Mouse (Mus musculus): ENCODE measurements around the gene 6030468B19Rik. TPM values are rescaled to one million over a fixed set of nuclear protein-coding genes. Genes with fewer than 3 reads are reported as not detected.
"Not testable (repeated sequence)": the region's sequence is repeated elsewhere in the genome, so short reads cannot be mapped to it uniquely, and the experiment has no call there.

The 6030468B19Rik gene
- total RNA-seq, 1 experiment from 2014 or later, result 0.30 TPM

- no peak for ATAC-seq (replicated peaks in 1 of 2; ENCODE audit: insufficient read depth in 1 of 2, low FRiP score in 2 of 2, low TSS enrichment in 1 of 2, low read depth in 1 of 2, poor library complexity in 2 of 2, severe bottlenecking in 2 of 2)
These were observed 21.2 kb upstream of the 6030468B19Rik start for GRCm38 (mm10) chr11:117776085-117776792.

DNA sequence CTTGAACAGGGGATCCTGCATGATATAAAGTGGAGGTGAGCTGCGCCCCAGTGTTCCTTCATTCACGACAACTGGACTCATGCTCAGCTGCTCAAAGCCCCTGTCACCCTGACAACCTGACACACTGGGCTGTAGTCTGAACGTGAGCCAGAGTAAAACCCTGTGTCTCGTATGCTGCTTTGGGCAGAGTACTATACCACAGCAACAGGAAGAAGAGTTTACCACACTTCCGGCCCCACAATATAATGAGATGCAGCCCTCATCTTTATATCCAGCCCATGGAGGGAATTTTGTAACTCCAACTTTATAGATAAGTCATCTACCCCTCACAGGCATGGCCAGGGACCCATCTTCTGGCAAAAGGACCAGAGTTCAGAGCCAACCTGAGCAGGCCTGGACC lies 20.3 kb upstream of the 6030468B19Rik start:
- ATAC-seq (replicated peaks in 1 of 2; ENCODE audit: insufficient read depth in 1 of 2, low FRiP score in 2 of 2, low TSS enrichment in 1 of 2, low read depth in 1 of 2, poor library complexity in 2 of 2, severe bottlenecking in 2 of 2), result no peak

GRCm38 (mm10) chr11:117778031-117778430 lies 19.4 kb upstream of the 6030468B19Rik start:
- no peak for ATAC-seq (replicated peaks in 1 of 2; ENCODE audit: insufficient read depth in 1 of 2, low FRiP score in 2 of 2, low TSS enrichment in 1 of 2, low read depth in 1 of 2, poor library complexity in 2 of 2, severe bottlenecking in 2 of 2)

DNA sequence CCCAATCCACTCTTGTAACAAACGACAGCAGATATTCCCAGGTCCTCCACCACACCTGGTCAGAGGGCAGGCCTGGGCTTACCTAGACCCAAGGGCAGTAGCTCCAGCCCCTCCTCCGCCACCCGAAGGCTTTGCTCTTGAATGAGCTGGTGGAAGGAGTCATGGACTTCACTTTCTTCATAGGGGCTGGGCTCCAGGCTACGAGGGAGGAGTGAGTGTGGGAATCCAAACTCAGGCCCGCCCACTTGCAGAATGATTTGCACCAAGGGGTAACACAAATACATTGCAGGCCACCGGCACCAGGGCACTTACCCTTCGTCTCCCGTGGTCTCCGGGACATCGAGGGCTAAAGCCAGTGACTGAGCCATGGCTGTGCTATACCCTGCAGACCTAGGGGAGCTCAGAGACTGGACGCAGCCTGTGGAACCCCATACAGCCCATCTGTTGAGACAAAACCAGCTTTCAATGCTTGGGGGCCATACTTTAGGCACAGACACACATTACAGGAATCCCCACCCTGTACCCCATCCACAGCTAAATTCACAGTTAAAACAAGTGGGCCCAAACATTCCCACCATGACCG lies 18.5 kb upstream of the 6030468B19Rik start:
- no peak for ATAC-seq (replicated peaks in 1 of 2; ENCODE audit: insufficient read depth in 1 of 2, low FRiP score in 2 of 2, low TSS enrichment in 1 of 2, low read depth in 1 of 2, poor library complexity in 2 of 2, severe bottlenecking in 2 of 2)

GRCm38 (mm10) chr11:117779434-117780198 lies 17.8 kb upstream of the 6030468B19Rik start:
- peak in 1 of 2 experiments; percentile 16; a peak in 2 of 4 replicates for ATAC-seq (replicated peaks in 1 of 2; ENCODE audit: insufficient read depth in 1 of 2, low FRiP score in 2 of 2, low TSS enrichment in 1 of 2, low read depth in 1 of 2, poor library complexity in 2 of 2, severe bottlenecking in 2 of 2)

DNA sequence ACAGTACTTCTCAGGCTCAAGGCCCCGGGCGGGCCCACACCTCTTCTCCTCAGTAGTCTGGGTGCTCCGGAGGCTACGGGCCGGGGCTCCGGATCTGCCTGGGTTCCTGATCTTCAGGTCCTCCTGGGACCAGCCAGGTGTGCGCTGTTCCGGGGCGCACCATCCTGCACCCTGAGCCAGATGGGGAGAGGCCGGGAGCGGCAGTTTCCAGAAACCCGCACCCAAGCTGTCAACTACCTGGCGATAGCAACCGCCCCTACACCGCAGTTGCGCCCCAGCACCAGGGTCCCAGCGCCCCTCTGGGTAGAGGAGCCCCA lies 17.3 kb upstream of the 6030468B19Rik start:
- ATAC-seq (replicated peaks in 1 of 2; ENCODE audit: insufficient read depth in 1 of 2, low FRiP score in 2 of 2, low TSS enrichment in 1 of 2, low read depth in 1 of 2, poor library complexity in 2 of 2, severe bottlenecking in 2 of 2), result no peak

GRCm38 (mm10) chr11:117780582-117781111 lies 16.8 kb upstream of the 6030468B19Rik start:
- peak; percentile 64 to 79 for ATAC-seq (replicated peaks in 1 of 2; ENCODE audit: insufficient read depth in 1 of 2, low FRiP score in 2 of 2, low TSS enrichment in 1 of 2, low read depth in 1 of 2, poor library complexity in 2 of 2, severe bottlenecking in 2 of 2)

- ATAC-seq (replicated peaks in 1 of 2; ENCODE audit: insufficient read depth in 1 of 2, low FRiP score in 2 of 2, low TSS enrichment in 1 of 2, low read depth in 1 of 2, poor library complexity in 2 of 2, severe bottlenecking in 2 of 2), result no peak
These were observed 16.1 kb upstream of the 6030468B19Rik start for GRCm38 (mm10) chr11:117781199-117781821.

DNA sequence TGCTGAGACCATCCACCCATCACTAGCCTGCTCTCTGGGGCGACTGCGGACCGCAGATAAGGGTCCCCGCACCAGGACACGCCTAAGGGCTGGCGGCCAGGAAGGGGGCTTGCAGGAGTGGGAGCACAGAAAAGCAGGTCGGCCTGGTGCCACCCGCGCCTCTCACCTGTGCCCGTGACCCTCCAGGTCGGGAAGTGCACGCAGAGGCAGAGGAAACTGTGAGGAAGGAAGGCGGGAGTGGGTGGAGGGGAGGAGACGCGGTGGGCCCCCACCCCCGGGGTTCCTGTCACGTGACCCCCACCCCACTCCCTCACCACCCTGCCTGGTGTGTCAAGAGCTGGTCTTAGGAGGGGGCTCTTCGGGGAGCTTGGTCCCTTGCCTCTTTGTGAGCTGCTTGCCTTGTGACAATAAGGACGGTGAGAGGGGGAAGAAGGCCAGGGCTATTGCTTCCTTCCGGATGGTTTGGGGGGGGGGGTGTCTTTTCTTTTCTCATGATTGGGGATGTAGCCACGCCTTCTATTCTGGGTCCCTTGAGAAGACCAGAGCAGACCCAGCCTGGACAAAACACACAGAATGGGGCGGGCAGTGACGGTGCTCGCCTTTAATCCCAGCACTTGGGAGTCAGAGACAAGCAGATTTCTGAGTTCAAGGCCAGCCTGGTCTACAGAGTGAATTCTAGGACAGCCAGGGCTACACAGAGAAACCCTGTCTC lies 15.3 kb upstream of the 6030468B19Rik start, which contains the start of the genes Tmc8 and Tmc6:
TSS of gene Tmc8 (plus strand) at position 84 of the 712 bp plus-strand sequence.
TSS of gene Tmc6 (minus strand) at position 206 of the 712 bp plus-strand sequence.
- ATAC-seq (replicated peaks in 1 of 2; ENCODE audit: insufficient read depth in 1 of 2, low FRiP score in 2 of 2, low TSS enrichment in 1 of 2, low read depth in 1 of 2, poor library complexity in 2 of 2, severe bottlenecking in 2 of 2), result peak in 1 of 2 experiments; percentile 6; a peak in 1 of 4 replicates

DNA sequence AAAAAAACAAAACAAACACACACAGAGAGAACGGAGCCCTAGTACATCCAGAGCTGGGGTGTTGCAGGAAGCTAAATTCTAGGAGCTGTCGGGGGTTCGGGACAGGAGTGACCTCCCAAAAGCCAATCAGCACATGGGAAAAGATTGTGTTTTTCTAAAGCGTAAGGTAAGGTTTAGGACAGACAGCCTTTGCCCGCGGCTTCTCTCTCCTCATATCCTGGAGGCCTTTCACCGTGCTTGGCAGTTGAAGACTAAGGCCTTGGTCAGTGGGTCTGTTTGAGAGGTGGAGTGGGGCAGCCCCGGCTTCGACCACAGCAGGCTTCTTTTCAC lies 14.8 kb upstream of the 6030468B19Rik start:
- ATAC-seq (replicated peaks in 1 of 2; ENCODE audit: insufficient read depth in 1 of 2, low FRiP score in 2 of 2, low TSS enrichment in 1 of 2, low read depth in 1 of 2, poor library complexity in 2 of 2, severe bottlenecking in 2 of 2), result no peak

GRCm38 (mm10) chr11:117783089-117783488 lies 14.4 kb upstream of the 6030468B19Rik start:
- ATAC-seq (replicated peaks in 1 of 2; ENCODE audit: insufficient read depth in 1 of 2, low FRiP score in 2 of 2, low TSS enrichment in 1 of 2, low read depth in 1 of 2, poor library complexity in 2 of 2, severe bottlenecking in 2 of 2), result no peak

- no peak for ATAC-seq (replicated peaks in 1 of 2; ENCODE audit: insufficient read depth in 1 of 2, low FRiP score in 2 of 2, low TSS enrichment in 1 of 2, low read depth in 1 of 2, poor library complexity in 2 of 2, severe bottlenecking in 2 of 2)
These were observed 13.7 kb upstream of the 6030468B19Rik start for GRCm38 (mm10) chr11:117783683-117784309.

- ATAC-seq (replicated peaks in 1 of 2; ENCODE audit: insufficient read depth in 1 of 2, low FRiP score in 2 of 2, low TSS enrichment in 1 of 2, low read depth in 1 of 2, poor library complexity in 2 of 2, severe bottlenecking in 2 of 2), result peak; percentile 41 to 47; a peak in 1 of 4 replicates
These were observed 11.2 kb upstream of the 6030468B19Rik start for GRCm38 (mm10) chr11:117786294-117786693.

- ATAC-seq (replicated peaks in 1 of 2; ENCODE audit: insufficient read depth in 1 of 2, low FRiP score in 2 of 2, low TSS enrichment in 1 of 2, low read depth in 1 of 2, poor library complexity in 2 of 2, severe bottlenecking in 2 of 2), result not testable (repeated sequence)
These were observed 9.0 kb upstream of the 6030468B19Rik start for GRCm38 (mm10) chr11:117788481-117788880.

DNA sequence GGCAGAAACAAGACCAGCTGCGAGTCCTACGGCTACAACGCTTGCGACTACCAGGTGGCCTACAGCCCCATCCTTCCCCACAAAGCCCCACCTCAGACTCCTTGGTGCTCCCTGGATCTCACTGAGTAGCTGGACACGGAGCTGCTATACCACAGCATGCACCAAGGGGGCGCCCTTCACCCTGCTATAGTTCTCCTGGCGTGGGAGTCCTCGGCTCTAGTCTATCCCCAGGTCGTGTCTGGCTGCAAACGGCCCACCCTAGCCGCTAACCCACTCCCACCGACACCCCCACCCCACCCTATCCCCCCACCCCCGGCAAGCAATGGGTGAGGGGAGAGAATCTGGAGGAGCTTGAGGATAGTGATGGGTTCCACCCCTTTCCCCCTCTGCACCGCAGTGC lies 7.2 kb upstream of the 6030468B19Rik start:
- ATAC-seq (replicated peaks in 1 of 2; ENCODE audit: insufficient read depth in 1 of 2, low FRiP score in 2 of 2, low TSS enrichment in 1 of 2, low read depth in 1 of 2, poor library complexity in 2 of 2, severe bottlenecking in 2 of 2), result peak; percentile 51 to 55; a peak in 2 of 4 replicates

- ATAC-seq (replicated peaks in 1 of 2; ENCODE audit: insufficient read depth in 1 of 2, low FRiP score in 2 of 2, low TSS enrichment in 1 of 2, low read depth in 1 of 2, poor library complexity in 2 of 2, severe bottlenecking in 2 of 2), result no peak
These were observed 6.6 kb upstream of the 6030468B19Rik start for GRCm38 (mm10) chr11:117790703-117791440.

Measured in hematopoietic stem cell, adult 5-6 weeks (primary cell).